Mouse (Mus musculus) G1E (cell line): ENCODE data around the gene Vmn2r57.

Experiments
- CTCF ChIP-seq: IDR thresholded peaks from 2 replicates; pipeline ENCODE4 v1.5.1; 2012; ENCODE audit warnings: low read depth, low read length, inconsistent platforms, mixed read lengths
- GATA1 ChIP-seq: IDR thresholded peaks from 2 replicates; pipeline ENCODE4 v1.6.1; 2012; ENCODE audit warnings: borderline replicate concordance, low read length, inconsistent platforms, mixed read lengths

DNA sequence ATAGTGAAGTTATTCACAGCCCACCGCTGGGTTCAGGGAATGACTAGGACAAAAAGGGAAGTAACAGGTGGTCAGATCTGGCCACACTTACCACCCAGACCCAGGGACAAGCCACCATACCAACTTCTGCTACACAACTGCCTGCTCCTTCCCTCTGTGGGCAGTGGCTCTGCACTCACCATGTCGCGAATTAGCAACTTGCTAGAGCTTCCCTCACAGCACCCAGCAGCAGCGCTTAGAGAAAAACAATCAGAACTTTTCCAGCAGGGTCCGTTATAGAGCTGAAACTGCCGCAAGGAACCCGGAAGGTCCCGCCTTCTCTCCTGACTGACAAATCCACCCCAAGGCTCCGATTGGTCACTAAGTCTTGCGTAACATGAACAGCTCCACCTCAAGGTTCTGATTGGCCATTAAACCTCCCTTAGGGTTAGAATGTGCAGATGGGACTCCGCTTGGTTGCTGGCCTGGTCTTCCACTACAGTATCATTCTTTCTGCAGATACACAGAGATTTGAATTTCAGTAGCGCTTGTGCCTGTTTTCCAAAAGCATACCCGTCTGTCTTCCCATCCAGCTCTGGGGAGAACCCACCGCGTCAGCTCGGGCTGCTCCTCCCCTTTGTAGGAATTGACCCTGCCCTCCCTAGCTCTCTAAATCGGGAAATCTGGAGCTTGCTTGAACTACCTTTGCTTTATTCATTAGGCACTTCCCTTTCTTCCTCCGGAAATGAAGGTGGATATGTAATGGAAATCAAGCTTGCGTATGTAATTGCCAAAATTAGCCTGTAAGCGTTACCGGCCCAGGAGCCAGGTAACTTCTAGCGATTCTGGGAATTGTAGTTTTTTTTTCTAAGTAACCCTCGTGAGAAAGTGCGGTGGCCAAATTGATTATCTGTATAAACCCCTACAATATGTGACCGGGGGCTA lies 55.2 kb downstream of the Vmn2r57 start, which contains the start of gene AI987944:
- TF ChIP-seq CTCF (no peak), GATA1 (no peak)
